Mouse (Mus musculus) heart, adult 2 months (tissue): ENCODE results near the gene Ccnq.

Source experiments
- CTCF ChIP-seq: fragments of 200-600 bp; IDR thresholded peaks from 2 replicates; pipeline ENCODE4 v1.8.1; 2022; ENCODE audit warnings: antibody characterized with exemption, mild to moderate bottlenecking, moderate library complexity
- EP300 ChIP-seq: fragments of 200-500 bp; IDR thresholded peaks from 2 replicates; pipeline ENCODE4 v1.6.1; 2011; ENCODE audit warnings: low read depth, low read length, control low read depth; ENCODE audit not compliant: insufficient read depth
- POLR2A ChIP-seq: fragments of 200-500 bp; IDR thresholded peaks from 2 replicates; pipeline ENCODE4 v1.6.1; 2011; ENCODE audit warnings: mild to moderate bottlenecking, low read depth, low read length, control low read depth; ENCODE audit not compliant: insufficient read depth

- TF ChIP-seq CTCF (no peak), POLR2A (no peak), EP300 (no peak)
Observed at GRCm38 (mm10) chr11:78793116-78793515, 41.6 kb upstream of the Ccnq start.
